16 mouse cellular contexts compared by ENCODE assay signal in the genomic region with DNA sequence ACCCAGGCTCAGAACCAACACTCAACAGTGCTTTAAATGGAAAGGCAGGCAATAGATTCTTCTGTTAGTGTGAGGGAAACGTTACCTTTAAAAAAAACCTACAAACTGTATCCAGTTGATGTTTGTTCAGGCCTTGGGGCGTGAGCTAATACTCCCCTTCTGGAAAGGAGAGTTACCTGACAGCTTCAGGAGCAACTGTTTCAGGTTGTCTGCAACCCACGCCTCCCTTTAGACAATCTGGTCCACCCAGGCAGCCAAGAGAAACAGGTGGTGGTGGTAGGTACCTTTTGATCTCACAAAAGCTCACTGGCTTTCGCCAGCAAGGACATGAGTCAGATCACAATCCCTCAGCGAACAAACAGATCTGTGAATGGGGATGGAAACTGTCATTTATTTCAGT.
"Had no signal": no experiment of that assay in that cellular context is flagged by ENCODE, and none has a peak within 500 bp of the region (broad histone marks: within the 10 kb centered on the region; RNA-seq: fewer than 3 reads in every experiment).

No protein-coding gene starts in this region.

- ATAC-seq: liver, postnatal 0 days; lung, postnatal 0 days; midbrain, embryonic 13.5 days; midbrain, embryonic 15.5 days had no signal

- H3K27ac ChIP-seq: lung, embryonic 15.5 days; macrophage; midbrain, embryonic 13.5 days; midbrain, embryonic 15.5 days; neural tube, embryonic 12.5 days had no signal

- H3K9me3 ChIP-seq: lung, embryonic 15.5 days; midbrain, embryonic 13.5 days; midbrain, embryonic 15.5 days; neural tube, embryonic 12.5 days had no signal

- H3K36me3 ChIP-seq: lung, embryonic 15.5 days; midbrain, embryonic 13.5 days; midbrain, embryonic 15.5 days; neural tube, embryonic 12.5 days had no signal

- H3K4me3 ChIP-seq: lung, embryonic 15.5 days; megakaryocyte, embryonic 14.5 days; midbrain, embryonic 13.5 days; midbrain, embryonic 15.5 days; neural tube, embryonic 12.5 days had no signal

- H3K27me3 ChIP-seq: lung, embryonic 15.5 days; megakaryocyte, embryonic 14.5 days; midbrain, embryonic 13.5 days; midbrain, embryonic 15.5 days; neural tube, embryonic 12.5 days had no signal

- H3K4me1 ChIP-seq: lung, embryonic 15.5 days; megakaryocyte, embryonic 14.5 days; midbrain, embryonic 13.5 days; midbrain, embryonic 15.5 days; neural tube, embryonic 12.5 days had no signal

- H3K9ac ChIP-seq: liver, postnatal 0 days; lung, embryonic 15.5 days; midbrain, embryonic 13.5 days; midbrain, embryonic 15.5 days; neural tube, embryonic 12.5 days had no signal

- H3K4me2 ChIP-seq: lung, embryonic 15.5 days; midbrain, embryonic 11.5 days; midbrain, embryonic 13.5 days; midbrain, embryonic 15.5 days; neural tube, embryonic 12.5 days had no signal

- DNase-seq: liver, postnatal 0 days; lung, adult 2 months; lung, postnatal 14 days; lung, postnatal 36 days; right cerebral cortex, postnatal 14 days; thymus, adult 2 months; thymus, postnatal 25 days; thymus, postnatal 4 days had no signal
